Mouse (Mus musculus): ENCODE measurements at regions not wholly inside any gene's neighbourhood (a gene's known extent, or its start where the extent isn't known, plus 50 kb on each side); places are given as distances from the start of the nearest gene placed in this dataset.
"Not testable (repeated sequence)": the region's sequence is repeated elsewhere in the genome, so short reads cannot be mapped to it uniquely, and the experiment has no call there.

GRCm38 (mm10) chr15:14815556-14815955 lies 1642.1 kb upstream of the Cdh6 start:
- TF ChIP-seq POLR2A (IDR thresholded peaks at IDR 0.05; ENCODE audit: borderline replicate concordance, extremely low read depth, insufficient read depth, insufficient read length, poor library complexity, severe bottlenecking) (no peak), CTCF (IDR thresholded peaks at IDR 0.05; ENCODE audit: borderline replicate concordance, extremely low read depth, insufficient read depth, insufficient read length) (no peak)
- DNase-seq (ENCODE audit: low read depth): no peak

- TF ChIP-seq CTCF (IDR thresholded peaks at IDR 0.05; ENCODE audit: borderline replicate concordance, extremely low read depth, insufficient read depth, insufficient read length) (no peak), POLR2A (IDR thresholded peaks at IDR 0.05; ENCODE audit: borderline replicate concordance, extremely low read depth, insufficient read depth, insufficient read length, poor library complexity, severe bottlenecking) (no peak)
- peak; percentile 25 for DNase-seq (ENCODE audit: low read depth)
These were observed 1633.4 kb upstream of the Cdh6 start for GRCm38 (mm10) chr15:14806849-14807248.

- peak; percentile 43 for DNase-seq (ENCODE audit: low read depth)
- TF ChIP-seq CTCF (IDR thresholded peaks at IDR 0.05; ENCODE audit: borderline replicate concordance, extremely low read depth, insufficient read depth, insufficient read length) (no peak), POLR2A (IDR thresholded peaks at IDR 0.05; ENCODE audit: borderline replicate concordance, extremely low read depth, insufficient read depth, insufficient read length, poor library complexity, severe bottlenecking) (no peak)
These were observed 1621.7 kb upstream of the Cdh6 start for GRCm38 (mm10) chr15:14795221-14795620.

GRCm38 (mm10) chr15:14780727-14781126 lies 1607.3 kb upstream of the Cdh6 start:
- DNase-seq (ENCODE audit: low read depth): no peak
- TF ChIP-seq POLR2A (IDR thresholded peaks at IDR 0.05; ENCODE audit: borderline replicate concordance, extremely low read depth, insufficient read depth, insufficient read length, poor library complexity, severe bottlenecking): no peak
- no peak for TF ChIP-seq CTCF (IDR thresholded peaks at IDR 0.05; ENCODE audit: borderline replicate concordance, extremely low read depth, insufficient read depth, insufficient read length)

- no peak for DNase-seq (ENCODE audit: low read depth)
- TF ChIP-seq CTCF (IDR thresholded peaks at IDR 0.05; ENCODE audit: borderline replicate concordance, extremely low read depth, insufficient read depth, insufficient read length): no peak
These were observed 1568.3 kb upstream of the Cdh6 start for GRCm38 (mm10) chr15:14741733-14742132.

- DNase-seq (ENCODE audit: low read depth): not testable (repeated sequence)
These were observed 1524.5 kb upstream of the Cdh6 start for GRCm38 (mm10) chr15:14697925-14698324.

GRCm38 (mm10) chr15:14696481-14696880 lies 1523.0 kb upstream of the Cdh6 start:
- DNase-seq (ENCODE audit: low read depth): no peak
- TF ChIP-seq CTCF (IDR thresholded peaks at IDR 0.05; ENCODE audit: borderline replicate concordance, extremely low read depth, insufficient read depth, insufficient read length) (no peak), POLR2A (IDR thresholded peaks at IDR 0.05; ENCODE audit: borderline replicate concordance, extremely low read depth, insufficient read depth, insufficient read length, poor library complexity, severe bottlenecking) (no peak)

- DNase-seq (ENCODE audit: low read depth): peak; percentile 69
- no peak for TF ChIP-seq POLR2A (IDR thresholded peaks at IDR 0.05; ENCODE audit: borderline replicate concordance, extremely low read depth, insufficient read depth, insufficient read length, poor library complexity, severe bottlenecking)
These were observed 1515.7 kb upstream of the Cdh6 start for GRCm38 (mm10) chr15:14689141-14689540.

- no peak for TF ChIP-seq CTCF (IDR thresholded peaks at IDR 0.05; ENCODE audit: borderline replicate concordance, extremely low read depth, insufficient read depth, insufficient read length)
- TF ChIP-seq POLR2A (IDR thresholded peaks at IDR 0.05; ENCODE audit: borderline replicate concordance, extremely low read depth, insufficient read depth, insufficient read length, poor library complexity, severe bottlenecking): no peak
- DNase-seq (ENCODE audit: low read depth): no peak
These were observed 1468.8 kb upstream of the Cdh6 start for GRCm38 (mm10) chr15:14642291-14642690.

- DNase-seq (ENCODE audit: low read depth): peak; percentile 77
- TF ChIP-seq POLR2A (IDR thresholded peaks at IDR 0.05; ENCODE audit: borderline replicate concordance, extremely low read depth, insufficient read depth, insufficient read length, poor library complexity, severe bottlenecking) (no peak), CTCF (IDR thresholded peaks at IDR 0.05; ENCODE audit: borderline replicate concordance, extremely low read depth, insufficient read depth, insufficient read length) (peak; percentile 54; the same call in 1 of the 2 replicates)
These were observed 1455.0 kb upstream of the Cdh6 start for GRCm38 (mm10) chr15:14628523-14628922.

- no peak for DNase-seq (ENCODE audit: low read depth)
These were observed 1433.2 kb upstream of the Cdh6 start for GRCm38 (mm10) chr15:14606691-14607090.

More at GRCm38 (mm10) chr15:14606691-14607090, 1433.2 kb upstream of the Cdh6 start:
- TF ChIP-seq CTCF (IDR thresholded peaks at IDR 0.05; ENCODE audit: borderline replicate concordance, extremely low read depth, insufficient read depth, insufficient read length) (no peak), POLR2A (IDR thresholded peaks at IDR 0.05; ENCODE audit: borderline replicate concordance, extremely low read depth, insufficient read depth, insufficient read length, poor library complexity, severe bottlenecking) (no peak)
